31 mouse cellular contexts compared by ENCODE assay signal in the genomic region with DNA sequence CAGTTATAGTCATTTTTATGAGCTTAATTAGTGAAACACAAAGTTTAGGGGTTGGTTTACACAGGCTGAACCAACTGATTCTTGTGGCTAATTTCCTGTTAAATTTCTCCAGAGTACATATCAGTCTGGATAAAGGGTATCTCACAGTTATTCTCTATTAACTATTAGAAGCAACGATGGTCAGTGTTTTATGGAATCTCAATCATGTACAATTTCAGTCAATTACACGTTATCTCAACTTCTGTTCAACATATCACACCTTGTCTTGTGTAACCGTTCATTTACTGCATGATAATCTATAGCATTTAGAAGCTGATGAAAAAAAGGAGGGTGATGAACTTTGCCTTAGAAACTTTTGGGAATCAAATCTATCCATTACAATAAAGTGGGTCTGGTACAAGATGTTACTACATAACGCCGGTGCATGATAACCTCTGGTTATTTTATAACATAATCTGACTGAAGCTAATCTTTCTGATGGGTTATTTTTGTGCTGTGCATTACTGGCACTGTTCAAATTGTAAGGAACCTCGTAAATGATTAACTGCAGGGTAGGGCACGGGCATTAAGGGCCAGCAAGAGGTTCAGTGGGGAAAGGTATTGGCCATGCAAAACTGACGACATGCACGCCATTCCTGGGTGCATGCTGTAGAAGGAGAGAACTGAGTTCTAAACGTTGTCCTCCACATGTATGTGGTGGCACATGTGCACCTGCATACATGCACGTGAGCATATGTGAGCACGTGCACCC. TPM values are rescaled to one million over a fixed set of nuclear protein-coding genes. Genes with fewer than 3 reads are reported as not detected.
A peak's percentile ranks its signal among the peaks of the same experiment; 100 is the strongest.
DNase-seq lines count a peak whose midpoint lies in the region; ATAC-seq and TF ChIP-seq lines count a peak whose summit lies in the region.
"Had no signal": no experiment of that assay in that cellular context is flagged by ENCODE, and none has a peak within 500 bp of the region (broad histone marks: within the 10 kb centered on the region; RNA-seq: fewer than 3 reads in every experiment).

No protein-coding gene starts in this region.

- TF ChIP-seq POLR2A in CH12.LX (IDR thresholded peaks at IDR 0.05; ENCODE audit: low read depth, low read length), result no peak

- peak; percentile 86 for ATAC-seq in intestine, embryonic 14.5 days (replicated peaks; ENCODE audit: low FRiP score, low TSS enrichment, low read depth)
- ATAC-seq in intestine, postnatal 0 days, result peak; percentile 74
- ATAC-seq in stomach, embryonic 15.5 days (ENCODE audit: insufficient read depth, low FRiP score, low read depth), result peak; percentile 91
- no peak for ATAC-seq in forebrain, embryonic 15.5 days (replicated peaks)
- ATAC-seq: activated CD4-positive, CD25-positive, alpha-beta regulatory T cell, adult 4 months; CD4-positive, CD25-positive, alpha-beta regulatory T cell, adult 4 months; forebrain, embryonic 14.5 days; hindbrain, postnatal 0 days had no signal

- TF ChIP-seq RAD21 in CH12.LX (IDR thresholded peaks at IDR 0.05; ENCODE audit: low read depth, low read length), result no peak

- H3K9me3 ChIP-seq in CH12.LX (replicated peaks; ENCODE audit: low read length), result peaks cover 16% of the 10 kb centered on the region
- H3K9me3 ChIP-seq in intestine, embryonic 14.5 days (ENCODE audit: control insufficient read depth, low read length), result peaks cover 10% of the 10 kb centered on the region
- H3K9me3 ChIP-seq in intestine, postnatal 0 days (ENCODE audit: control insufficient read depth), result no peaks in the 10 kb centered on the region
- no peaks in the 10 kb centered on the region for H3K9me3 ChIP-seq in stomach, embryonic 15.5 days
- H3K9me3 ChIP-seq in forebrain, embryonic 15.5 days, result 0 out of 2 replicates have a peak, but pooled peaks cover 4% of the 10 kb centered on the region

- H3K4me1 ChIP-seq in CH12.LX (ENCODE audit: control insufficient read depth in 1 of 2, insufficient read depth in 2 of 2), result no peaks in the 10 kb centered on the region
- no peaks in the 10 kb centered on the region; the same call in 1 of the 2 replicates for H3K4me1 ChIP-seq in intestine, embryonic 14.5 days (replicated peaks; ENCODE audit: control insufficient read depth, insufficient read depth, low read length)
- 0 out of 2 replicates have a peak, but pooled peaks cover 3% of the 10 kb centered on the region for H3K4me1 ChIP-seq in intestine, postnatal 0 days (replicated peaks; ENCODE audit: control insufficient read depth, insufficient read depth, low read length)
- peaks cover 5% of the 10 kb centered on the region; the same call in 1 of the 2 replicates for H3K4me1 ChIP-seq in stomach, embryonic 15.5 days
- H3K4me1 ChIP-seq in forebrain, embryonic 15.5 days, result no peaks in the 10 kb centered on the region
- H3K4me1 ChIP-seq: embryonic facial prominence, embryonic 12.5 days; embryonic facial prominence, embryonic 15.5 days; heart, embryonic 10.5 days; heart, embryonic 13.5 days had no signal

- no peak overlapping the region for H3K4me2 ChIP-seq in CH12.LX (ENCODE audit: insufficient read depth, low read depth, poor library complexity, severe bottlenecking)
- H3K4me2 ChIP-seq in intestine, embryonic 14.5 days (ENCODE audit: low read length), result no peak overlapping the region
- no peak overlapping the region for H3K4me2 ChIP-seq in intestine, postnatal 0 days (replicated peaks; ENCODE audit: low read depth)
- no peak overlapping the region for H3K4me2 ChIP-seq in stomach, embryonic 15.5 days
- H3K4me2 ChIP-seq in forebrain, embryonic 15.5 days (replicated peaks), result no peak overlapping the region
- H3K4me2 ChIP-seq: embryonic facial prominence, embryonic 12.5 days; embryonic facial prominence, embryonic 15.5 days; heart, embryonic 13.5 days; hindbrain, embryonic 14.5 days had no signal

- DNase-seq in CH12.LX (ENCODE audit: extremely low read depth), result no peak
- no peak for DNase-seq in intestine, embryonic 14.5 days (ENCODE audit: low spot score)
- no peak for DNase-seq in kidney, adult 8-10 months
- DNase-seq in embryo, embryonic 11 days, result no peak
- DNase-seq in right cerebral cortex, postnatal 36 days (ENCODE audit: low spot score in 2 of 2), result no peak
- DNase-seq: adrenal gland, adult 8-10 months; adrenal gland, postnatal 25 days; cerebellum, adult 11-12 months; cerebellum, adult 8-10 months; cerebellum, postnatal 14 days; gastrocnemius, postnatal 14 days; heart, adult 18-20 months; heart, postnatal 14 days; heart, postnatal 4 days had no signal

- 74% methylated on average over 12 of the region's 12 CpGs for WGBS in intestine, embryonic 14.5 days
- WGBS in intestine, postnatal 0 days, result 44% methylated on average over 12 of the region's 12 CpGs
- 63% methylated on average over 12 of the region's 12 CpGs for WGBS in stomach, embryonic 15.5 days
- WGBS in forebrain, embryonic 15.5 days, result 89% methylated on average over 12 of the region's 12 CpGs

- no peaks in the 10 kb centered on the region for H3K79me2 ChIP-seq in CH12.LX (replicated peaks; ENCODE audit: control insufficient read depth, extremely low read depth, insufficient read depth, poor library complexity, severe bottlenecking)

- dilution Hi-C loops in CH12.LX (cut with MboI; ENCODE audit: extremely low pct_ligation_motif_present, extremely low pct_unique_long_range_greater_than_20kb, low sequenced_read_pairs), result no loop called here

- H3K27me3 ChIP-seq in CH12.LX (replicated peaks), result peaks cover 83% of the 10 kb centered on the region
- no peaks in the 10 kb centered on the region for H3K27me3 ChIP-seq in intestine, embryonic 14.5 days (replicated peaks; ENCODE audit: control insufficient read depth, insufficient read depth, low read length)
- no peaks in the 10 kb centered on the region for H3K27me3 ChIP-seq in intestine, postnatal 0 days (replicated peaks; ENCODE audit: control insufficient read depth, insufficient read depth, low read length)
- H3K27me3 ChIP-seq in stomach, embryonic 15.5 days (replicated peaks), result no peaks in the 10 kb centered on the region
- no peaks in the 10 kb centered on the region for H3K27me3 ChIP-seq in forebrain, embryonic 15.5 days
- H3K27me3 ChIP-seq: embryonic facial prominence, embryonic 12.5 days; embryonic facial prominence, embryonic 15.5 days; heart, embryonic 13.5 days had no signal

- no peak overlapping the region for H3K9ac ChIP-seq in CH12.LX (ENCODE audit: insufficient read depth, low read depth)
- H3K9ac ChIP-seq in intestine, embryonic 14.5 days (ENCODE audit: low read length), result no peak overlapping the region
- no peak overlapping the region for H3K9ac ChIP-seq in intestine, postnatal 0 days (ENCODE audit: low read depth, low read length)
- H3K9ac ChIP-seq in stomach, embryonic 15.5 days, result no peak overlapping the region
- no peak overlapping the region for H3K9ac ChIP-seq in forebrain, embryonic 15.5 days (replicated peaks)
- H3K9ac ChIP-seq: embryonic facial prominence, embryonic 12.5 days; embryonic facial prominence, embryonic 15.5 days; heart, embryonic 13.5 days; hindbrain, embryonic 14.5 days had no signal

- H3K36me3 ChIP-seq in CH12.LX (replicated peaks in 1 of 2; ENCODE audit: control insufficient read depth in 1 of 2, insufficient read depth in 1 of 2, low read length in 1 of 2), result no peaks in the 10 kb centered on the region
- H3K36me3 ChIP-seq in intestine, embryonic 14.5 days (ENCODE audit: control insufficient read depth, insufficient read depth, low read length), result no peaks in the 10 kb centered on the region
- H3K36me3 ChIP-seq in intestine, postnatal 0 days (ENCODE audit: control insufficient read depth, insufficient read depth), result no peaks in the 10 kb centered on the region
- H3K36me3 ChIP-seq in stomach, embryonic 15.5 days, result no peaks in the 10 kb centered on the region
- no peaks in the 10 kb centered on the region for H3K36me3 ChIP-seq in forebrain, embryonic 15.5 days
- H3K36me3 ChIP-seq: embryonic facial prominence, embryonic 12.5 days; embryonic facial prominence, embryonic 15.5 days; heart, embryonic 10.5 days; heart, embryonic 13.5 days had no signal

- TF ChIP-seq EP300 in CH12.LX (IDR thresholded peaks at IDR 0.05; ENCODE audit: low read length), result no peak

- H3K4me3 ChIP-seq in CH12.LX (replicated peaks in 1 of 3; ENCODE audit: low read depth in 2 of 3, low read length in 2 of 3, poor library complexity in 1 of 3), result no peak overlapping the region
- no peak overlapping the region for H3K4me3 ChIP-seq in intestine, embryonic 14.5 days (ENCODE audit: low read depth, low read length)
- no peak overlapping the region for H3K4me3 ChIP-seq in intestine, postnatal 0 days (ENCODE audit: low read depth, low read length)
- no peak overlapping the region for H3K4me3 ChIP-seq in stomach, embryonic 15.5 days (replicated peaks)
- no peak overlapping the region for H3K4me3 ChIP-seq in forebrain, embryonic 15.5 days
- H3K4me3 ChIP-seq: embryonic facial prominence, embryonic 12.5 days; embryonic facial prominence, embryonic 15.5 days; heart, embryonic 10.5 days; heart, embryonic 13.5 days had no signal

- no peak overlapping the region for H3K27ac ChIP-seq in CH12.LX (ENCODE audit: insufficient read depth, low read depth)
- no peak overlapping the region for H3K27ac ChIP-seq in intestine, embryonic 14.5 days (ENCODE audit: low read depth)
- H3K27ac ChIP-seq in intestine, postnatal 0 days (ENCODE audit: low read depth, low read length), result no peak overlapping the region
- H3K27ac ChIP-seq in stomach, embryonic 15.5 days, result no peak overlapping the region
- no peak overlapping the region for H3K27ac ChIP-seq in forebrain, embryonic 15.5 days (replicated peaks)
- H3K27ac ChIP-seq: embryonic facial prominence, embryonic 12.5 days; embryonic facial prominence, embryonic 15.5 days; heart, embryonic 10.5 days; heart, embryonic 13.5 days; hindbrain, embryonic 14.5 days; hindbrain, postnatal 0 days had no signal

- TF ChIP-seq CTCF in CH12.LX (conservative IDR thresholded peaks at IDR 0.05 in 1 of 2, IDR thresholded peaks at IDR 0.05 in 1 of 2; ENCODE audit: low read depth in 2 of 2, low read length in 2 of 2), result no peak
- TF ChIP-seq CTCF in intestine, postnatal 0 days (IDR thresholded peaks at IDR 0.05; ENCODE audit: low read depth), result no peak

- in situ Hi-C loops in CH12.LX (cut with MboI; ENCODE audit: low pct_ligation_motif_present, low pct_unique_long_range_greater_than_20kb, low sequenced_read_pairs), result no loop called here

TF ChIP-seq in CH12.LX, 34 proteins besides CTCF, POLR2A, EP300 and RAD21 (continues in another document):
- TF ChIP-seq BHLHE40 (IDR thresholded peaks at IDR 0.05; ENCODE audit: low read depth, low read length) (peak; percentile 66), HCFC1 (IDR thresholded peaks at IDR 0.05; ENCODE audit: low read depth, low read length) (no peak), NRF1 (IDR thresholded peaks at IDR 0.05; ENCODE audit: low read depth, low read length) (no peak), CHD2 (IDR thresholded peaks at IDR 0.05; ENCODE audit: low read length) (no peak)

RNA-seq across cellular contexts. Expression of a gene that starts 29.7 kb away (rescaled TPM):
- total RNA-seq in CH12.LX (2012; rRNA removed) (not detected in 2 replicates), CH12.LX (2014; rRNA removed) (not detected in 2 replicates)
- polyA plus RNA-seq in CH12.LX (2012; ENCODE audit: insufficient read length, low read depth), result not detected in 2 replicates
- 33.3 and 78.2 TPM in 2 replicates for polyA plus RNA-seq in intestine, embryonic 14.5 days (2014; fragmentation: Nextera tagmentation; extraction: Ambion mirVana)
- polyA plus RNA-seq in intestine, postnatal 0 days (2015; fragmentation: Nextera tagmentation; extraction: Ambion mirVana), result 104 and 121 TPM in 2 replicates
- 47.9 and 69.0 TPM in 2 replicates for polyA plus RNA-seq in stomach, embryonic 15.5 days (2015; fragmentation: Nextera tagmentation; extraction: Ambion mirVana)
- polyA plus RNA-seq in forebrain, embryonic 15.5 days (2015; fragmentation: Nextera tagmentation; extraction: Ambion mirVana), result not detected in 2 replicates
- total RNA-seq: adrenal gland, adult 8-10 months; adrenal gland, postnatal 25 days; gastrocnemius, adult 18-20 months; gastrocnemius, postnatal 14 days; gastrocnemius, postnatal 4 days; heart, postnatal 4 days; hindbrain, postnatal 0 days had no signal
- polyA plus RNA-seq: activated CD4-positive, CD25-positive, alpha-beta regulatory T cell, adult 4 months; C2C12; CD4-positive, CD25-positive, alpha-beta regulatory T cell, adult 4 months; embryonic facial prominence, embryonic 12.5 days; forebrain, embryonic 11.5 days; forebrain, embryonic 14.5 days; heart, embryonic 10.5 days; heart, embryonic 13.5 days; hindbrain, embryonic 11.5 days; hindbrain, embryonic 14.5 days; hindbrain, postnatal 0 days had no signal

Comparison
In these comparisons a context has a peak if more than half of its experiments do, and no peak if none do; other contexts are left out.
1. RNA of a gene that starts 29.7 kb away (polyA plus RNA-seq): 104 to 121 TPM in intestine, postnatal 0 days, 33.3 to 78.2 TPM in intestine, embryonic 14.5 days and 47.9 to 69.0 TPM in stomach, embryonic 15.5 days; not detected in CH12.LX and not detected in forebrain, embryonic 15.5 days; every median in the first group is over 10 times any median in the second.